Mouse (Mus musculus): ENCODE data around the gene Acsbg1. TPM values are rescaled to one million over a fixed set of nuclear protein-coding genes. Genes with fewer than 3 reads are reported as not detected.
"Not testable (repeated sequence)": the region's sequence is repeated elsewhere in the genome, so short reads cannot be mapped to it uniquely, and the experiment has no call there.

Gene Acsbg1
- polyA plus RNA-seq (2012; rRNA removed) = 33.1 and 47.9 TPM in 2 replicates

GRCm38 (mm10) chr9:54661605-54662377 is at the start of gene Acsbg1:
Gene Acsbg1 (minus strand): TSS chr9:54661870.
- no peak for DNase-seq (ENCODE audit: low read depth)

- no peak for DNase-seq (ENCODE audit: low read depth)
Observed at GRCm38 (mm10) chr9:54708085-54708484, 46.4 kb upstream of the Acsbg1 start.

GRCm38 (mm10) chr9:54707288-54707999 is 45.8 kb upstream of the Acsbg1 start:
- no peak for DNase-seq (ENCODE audit: low read depth)

- DNase-seq (ENCODE audit: low read depth) = no peak
Observed at GRCm38 (mm10) chr9:54705561-54705960, 43.9 kb upstream of the Acsbg1 start.

- no peak for DNase-seq (ENCODE audit: low read depth)
Observed at GRCm38 (mm10) chr9:54704361-54704760, 42.7 kb upstream of the Acsbg1 start.

DNA sequence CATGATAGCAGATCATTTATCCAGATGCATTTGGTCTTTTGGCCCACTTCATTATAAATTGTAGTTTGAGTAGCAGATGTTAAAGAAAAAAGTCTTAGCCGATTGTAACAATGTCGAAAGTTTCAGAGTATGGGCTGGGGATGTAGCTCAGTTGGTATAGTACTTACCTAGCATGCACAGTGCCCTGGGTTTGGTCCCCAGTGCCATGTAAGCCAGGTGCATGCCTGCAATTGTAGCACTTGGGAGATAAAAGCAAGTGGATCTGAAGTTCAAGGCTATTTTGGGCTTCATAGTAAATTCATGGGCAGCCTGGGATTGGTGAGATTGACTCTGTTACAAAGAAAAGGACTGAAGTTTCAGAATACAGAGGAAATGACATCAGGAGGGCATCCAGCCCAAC is 40.9 kb upstream of the Acsbg1 start:
- no peak for DNase-seq (ENCODE audit: low read depth)

GRCm38 (mm10) chr9:54700746-54701145 is 39.1 kb upstream of the Acsbg1 start:
- no peak for DNase-seq (ENCODE audit: low read depth)

GRCm38 (mm10) chr9:54700174-54700475 is 38.5 kb upstream of the Acsbg1 start:
- DNase-seq (ENCODE audit: low read depth) = no peak

GRCm38 (mm10) chr9:54699345-54700173 is 37.9 kb upstream of the Acsbg1 start:
- DNase-seq (ENCODE audit: low read depth) = no peak

DNA sequence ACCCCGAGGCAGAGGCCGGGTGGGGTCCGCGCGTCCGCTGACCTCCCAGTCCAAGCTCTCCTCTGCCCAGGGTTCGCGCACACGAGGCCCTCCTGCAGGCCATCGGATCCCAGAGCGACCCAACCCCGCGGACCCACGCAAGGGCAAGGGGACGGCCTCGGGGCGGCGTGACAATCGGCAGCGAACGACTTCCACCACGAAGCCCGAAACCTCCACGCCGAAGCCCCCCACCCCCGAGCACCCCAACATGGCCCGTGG is 37.3 kb upstream of the Acsbg1 start:
- no peak for DNase-seq (ENCODE audit: low read depth)

- no peak for DNase-seq (ENCODE audit: low read depth)
Observed at GRCm38 (mm10) chr9:54698318-54699086, 36.8 kb upstream of the Acsbg1 start, which contains the start of gene Dnaja4. Gene Dnaja4 (plus strand): TSS chr9:54698873.

DNA sequence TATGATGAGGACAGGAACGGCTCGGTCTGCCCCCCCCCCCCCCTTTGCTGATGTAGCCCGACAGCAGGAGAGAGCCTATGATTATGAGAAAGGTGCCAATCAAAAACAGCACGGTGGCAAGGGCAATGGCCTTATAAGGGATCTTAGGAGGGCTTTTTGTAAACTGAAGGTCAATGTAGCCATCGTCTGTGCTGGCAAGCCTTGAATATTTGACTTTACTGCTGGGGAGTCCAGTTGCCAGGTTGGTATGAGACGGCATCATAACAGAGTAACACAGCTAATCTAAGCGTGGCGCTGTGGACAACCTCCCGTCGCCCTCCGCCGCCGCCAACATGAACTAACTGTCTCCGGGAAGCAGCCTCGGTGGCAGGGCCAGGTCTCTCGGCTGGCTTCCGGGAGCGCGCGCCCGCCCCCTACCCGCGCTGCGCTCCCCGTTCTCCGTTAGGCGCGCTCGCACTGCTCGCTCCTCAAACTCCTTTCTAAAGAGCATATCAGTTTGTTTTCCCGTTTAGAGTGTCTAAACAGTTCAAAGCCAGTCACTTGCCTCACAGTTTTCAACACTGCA is 29.7 kb upstream of the Acsbg1 start:
- not testable (repeated sequence) for DNase-seq (ENCODE audit: low read depth)

- not testable (repeated sequence) for DNase-seq (ENCODE audit: low read depth)
Observed at GRCm38 (mm10) chr9:54690697-54691096, 29.0 kb upstream of the Acsbg1 start.

- no peak for DNase-seq (ENCODE audit: low read depth)
Observed at GRCm38 (mm10) chr9:54689446-54689845, 27.8 kb upstream of the Acsbg1 start.

GRCm38 (mm10) chr9:54687246-54688236 is 25.9 kb upstream of the Acsbg1 start:
- no peak for DNase-seq (ENCODE audit: low read depth)

DNA sequence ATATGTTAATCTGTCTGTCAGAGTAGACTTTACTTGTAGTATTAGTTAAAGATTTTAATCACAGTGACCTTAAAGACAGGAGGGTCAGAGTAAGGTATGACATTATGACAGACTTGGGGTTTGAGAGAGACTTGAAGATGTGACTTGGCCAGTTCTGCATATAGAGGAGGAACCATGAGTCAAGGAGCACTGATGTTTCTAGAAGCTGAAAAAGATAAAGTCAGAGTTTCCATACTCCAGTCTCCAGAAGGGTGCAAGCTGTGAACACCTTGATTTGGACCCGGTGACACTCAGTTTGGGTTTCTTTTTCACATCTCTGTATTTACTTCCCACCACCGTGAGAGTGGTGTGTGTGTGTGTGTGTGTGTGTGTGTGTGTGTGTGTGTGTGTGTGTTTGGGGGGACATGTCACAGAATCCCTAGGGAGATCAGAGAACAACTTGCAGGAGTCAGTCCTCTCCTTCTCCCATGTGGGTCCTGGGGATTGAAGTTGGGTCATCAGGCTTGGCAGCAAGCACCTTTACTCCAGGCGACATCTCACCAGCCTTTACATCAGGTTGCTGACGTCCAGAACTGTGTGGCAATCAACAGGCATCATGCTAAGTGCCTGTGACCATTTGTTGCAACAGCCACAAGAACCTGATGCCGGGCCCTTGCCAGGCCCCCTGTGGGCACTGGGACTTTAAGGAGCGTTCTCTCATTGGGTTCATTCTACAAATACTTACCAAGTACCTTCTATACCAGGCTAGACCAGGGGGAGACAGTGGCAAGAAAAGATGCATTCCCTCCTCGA is 22.3 kb upstream of the Acsbg1 start:
- peak; percentile 67 for DNase-seq (ENCODE audit: low read depth)

- DNase-seq (ENCODE audit: low read depth) = no peak
Observed at GRCm38 (mm10) chr9:54682846-54683245, 21.2 kb upstream of the Acsbg1 start.

GRCm38 (mm10) chr9:54676531-54676986 is 14.9 kb upstream of the Acsbg1 start:
- DNase-seq (ENCODE audit: low read depth) = no peak

- DNase-seq (ENCODE audit: low read depth) = no peak
Observed at GRCm38 (mm10) chr9:54673887-54674286, 12.2 kb upstream of the Acsbg1 start.

Data from gonadal fat pad, adult 2 months (tissue).